Mouse (Mus musculus): Measurements from ENCODE around the gene Rgs9. TPM values are rescaled to one million over a fixed set of nuclear protein-coding genes. Genes with fewer than 3 reads are reported as not detected.

The Rgs9 gene
- polyA plus RNA-seq, 1 experiment: 4.8 TPM

- H3K27me3 ChIP-seq (ENCODE audit: control insufficient read depth, insufficient read depth, low read length, poor library complexity, severe bottlenecking): no peaks in the 10 kb centered on the region
- no peak overlapping the region for H3K27ac ChIP-seq (ENCODE audit: insufficient read depth, low read length)
- H3K36me3 ChIP-seq (ENCODE audit: control insufficient read depth, insufficient read depth, low read length, poor library complexity, severe bottlenecking): no peaks in the 10 kb centered on the region
- H3K9me3 ChIP-seq (replicated peaks; ENCODE audit: control insufficient read depth, insufficient read depth, low read length, poor library complexity, severe bottlenecking): no peaks in the 10 kb centered on the region
- H3K4me3 ChIP-seq (ENCODE audit: low read depth, low read length): no peak overlapping the region
- TF ChIP-seq CTCF (IDR thresholded peaks at IDR 0.05; ENCODE audit: low read depth, low read length): no peak
- no peak for TF ChIP-seq EP300 (IDR thresholded peaks at IDR 0.05; ENCODE audit: insufficient read depth, low read depth, low read length)
- H3K9ac ChIP-seq (ENCODE audit: low read depth, poor library complexity, severe bottlenecking): no peak overlapping the region
- no peaks in the 10 kb centered on the region for H3K4me1 ChIP-seq (ENCODE audit: control insufficient read depth, insufficient read depth, low read length)
Observed at GRCm38 (mm10) chr11:109269662-109270341, 28.1 kb downstream of the Rgs9 start.

- no peaks in the 10 kb centered on the region for H3K9me3 ChIP-seq (replicated peaks; ENCODE audit: control insufficient read depth, insufficient read depth, low read length, poor library complexity, severe bottlenecking)
- H3K27ac ChIP-seq (ENCODE audit: insufficient read depth, low read length): no peak overlapping the region
- no peaks in the 10 kb centered on the region for H3K27me3 ChIP-seq (ENCODE audit: control insufficient read depth, insufficient read depth, low read length, poor library complexity, severe bottlenecking)
- no peak overlapping the region for H3K9ac ChIP-seq (ENCODE audit: low read depth, poor library complexity, severe bottlenecking)
- H3K36me3 ChIP-seq (ENCODE audit: control insufficient read depth, insufficient read depth, low read length, poor library complexity, severe bottlenecking): no peaks in the 10 kb centered on the region
- H3K4me3 ChIP-seq (ENCODE audit: low read depth, low read length): no peak overlapping the region
- TF ChIP-seq CTCF (IDR thresholded peaks at IDR 0.05; ENCODE audit: low read depth, low read length): no peak
- no peak for TF ChIP-seq EP300 (IDR thresholded peaks at IDR 0.05; ENCODE audit: insufficient read depth, low read depth, low read length)
- no peak for TF ChIP-seq POLR2A (IDR thresholded peaks at IDR 0.05; ENCODE audit: insufficient read depth, low read length)
- no peaks in the 10 kb centered on the region for H3K4me1 ChIP-seq (ENCODE audit: control insufficient read depth, insufficient read depth, low read length)
Observed at GRCm38 (mm10) chr11:109269283-109269661, 28.7 kb downstream of the Rgs9 start.

GRCm38 (mm10) chr11:109266161-109266910, 31.6 kb downstream of the Rgs9 start:
- no peak for TF ChIP-seq CTCF (IDR thresholded peaks at IDR 0.05; ENCODE audit: low read depth, low read length)
- no peak for TF ChIP-seq POLR2A (IDR thresholded peaks at IDR 0.05; ENCODE audit: insufficient read depth, low read length)
- TF ChIP-seq EP300 (IDR thresholded peaks at IDR 0.05; ENCODE audit: insufficient read depth, low read depth, low read length): no peak
- Histone ChIP-seq H3K9ac (ENCODE audit: low read depth, poor library complexity, severe bottlenecking) (no peak overlapping the region), H3K36me3 (ENCODE audit: control insufficient read depth, insufficient read depth, low read length, poor library complexity, severe bottlenecking) (no peaks in the 10 kb centered on the region), H3K9me3 (replicated peaks; ENCODE audit: control insufficient read depth, insufficient read depth, low read length, poor library complexity, severe bottlenecking) (no peaks in the 10 kb centered on the region), H3K27me3 (ENCODE audit: control insufficient read depth, insufficient read depth, low read length, poor library complexity, severe bottlenecking) (no peaks in the 10 kb centered on the region), H3K4me1 (ENCODE audit: control insufficient read depth, insufficient read depth, low read length) (no peaks in the 10 kb centered on the region), H3K27ac (ENCODE audit: insufficient read depth, low read length) (no peak overlapping the region), H3K4me3 (ENCODE audit: low read depth, low read length) (no peak overlapping the region)

- no peaks in the 10 kb centered on the region for H3K36me3 ChIP-seq (ENCODE audit: control insufficient read depth, insufficient read depth, low read length, poor library complexity, severe bottlenecking)
- no peak overlapping the region for H3K4me3 ChIP-seq (ENCODE audit: low read depth, low read length)
- no peaks in the 10 kb centered on the region for H3K9me3 ChIP-seq (replicated peaks; ENCODE audit: control insufficient read depth, insufficient read depth, low read length, poor library complexity, severe bottlenecking)
- no peak overlapping the region for H3K27ac ChIP-seq (ENCODE audit: insufficient read depth, low read length)
- no peaks in the 10 kb centered on the region for H3K4me1 ChIP-seq (ENCODE audit: control insufficient read depth, insufficient read depth, low read length)
- no peak overlapping the region for H3K9ac ChIP-seq (ENCODE audit: low read depth, poor library complexity, severe bottlenecking)
- H3K27me3 ChIP-seq (ENCODE audit: control insufficient read depth, insufficient read depth, low read length, poor library complexity, severe bottlenecking): no peaks in the 10 kb centered on the region
- no peak for TF ChIP-seq EP300 (IDR thresholded peaks at IDR 0.05; ENCODE audit: insufficient read depth, low read depth, low read length)
- TF ChIP-seq CTCF (IDR thresholded peaks at IDR 0.05; ENCODE audit: low read depth, low read length): no peak
- TF ChIP-seq POLR2A (IDR thresholded peaks at IDR 0.05; ENCODE audit: insufficient read depth, low read length): no peak
Observed at GRCm38 (mm10) chr11:109264159-109264768, 33.7 kb downstream of the Rgs9 start.

- TF ChIP-seq EP300 (IDR thresholded peaks at IDR 0.05; ENCODE audit: insufficient read depth, low read depth, low read length) (no peak), POLR2A (IDR thresholded peaks at IDR 0.05; ENCODE audit: insufficient read depth, low read length) (no peak), CTCF (IDR thresholded peaks at IDR 0.05; ENCODE audit: low read depth, low read length) (no peak)
- Histone ChIP-seq H3K9ac (ENCODE audit: low read depth, poor library complexity, severe bottlenecking) (no peak overlapping the region), H3K36me3 (ENCODE audit: control insufficient read depth, insufficient read depth, low read length, poor library complexity, severe bottlenecking) (no peaks in the 10 kb centered on the region), H3K4me3 (ENCODE audit: low read depth, low read length) (no peak overlapping the region), H3K27me3 (ENCODE audit: control insufficient read depth, insufficient read depth, low read length, poor library complexity, severe bottlenecking) (no peaks in the 10 kb centered on the region), H3K9me3 (replicated peaks; ENCODE audit: control insufficient read depth, insufficient read depth, low read length, poor library complexity, severe bottlenecking) (no peaks in the 10 kb centered on the region), H3K27ac (ENCODE audit: insufficient read depth, low read length) (no peak overlapping the region), H3K4me1 (ENCODE audit: control insufficient read depth, insufficient read depth, low read length) (no peaks in the 10 kb centered on the region)
Observed at GRCm38 (mm10) chr11:109260561-109260960, 37.4 kb downstream of the Rgs9 start.

All from ES-Bruce4 (cell line).